Mouse (Mus musculus): ENCODE results near the gene Il1r1. TPM values are rescaled to one million over a fixed set of nuclear protein-coding genes. Genes with fewer than 3 reads are reported as not detected.
"Not testable (repeated sequence)": the region's sequence is repeated elsewhere in the genome, so short reads cannot be mapped to it uniquely, and the experiment has no call there.

The Il1r1 gene
- total and polyA plus RNA-seq, 3 experiments = 0.22 TPM; not detected in 2

GRCm38 (mm10) chr1:40290489-40291255, 65.8 kb downstream of the Il1r1 start:
- peaks cover 7% of the 10 kb centered on the region; the same call in 1 of the 2 replicates for H3K27me3 ChIP-seq (ENCODE audit: insufficient read depth, low read length)
- TF ChIP-seq POLR2AphosphoS5 (IDR thresholded peaks at IDR 0.05; ENCODE audit: insufficient replicate concordance, low read depth, low read length) = no peak
- TF ChIP-seq GATA2 (IDR thresholded peaks at IDR 0.05; ENCODE audit: borderline replicate concordance, low read depth, low read length) = no peak
- TF ChIP-seq GATA1 (IDR thresholded peaks at IDR 0.05; ENCODE audit: borderline replicate concordance, low read length) = no peak
- no peak for TF ChIP-seq TAL1 (conservative IDR thresholded peaks at IDR 0.05; ENCODE audit: low read depth, low read length)
- TF ChIP-seq CTCF (IDR thresholded peaks at IDR 0.05; ENCODE audit: low read depth, low read length) = no peak
- H3K9me3 ChIP-seq (replicated peaks) = no peaks in the 10 kb centered on the region
- no peak overlapping the region for H3K4me3 ChIP-seq (ENCODE audit: low read depth, low read length)
- no peak for DNase-seq (ENCODE audit: low spot score)
- ATAC-seq (ENCODE audit: extremely low read depth, insufficient number of reproducible peaks, low FRiP score, poor library complexity, severe bottlenecking) = no peak
- no peaks in the 10 kb centered on the region for H3K36me3 ChIP-seq (replicated peaks)
- peaks cover 2% of the 10 kb centered on the region; the same call in 1 of the 2 replicates for H3K4me1 ChIP-seq (ENCODE audit: insufficient read depth, low read depth, low read length)

GRCm38 (mm10) chr1:40292231-40292630, 67.4 kb downstream of the Il1r1 start:
- Histone ChIP-seq H3K4me1 (ENCODE audit: insufficient read depth, low read depth, low read length) (peaks cover 2% of the 10 kb centered on the region; the same call in 1 of the 2 replicates), H3K36me3 (replicated peaks) (no peaks in the 10 kb centered on the region), H3K4me3 (ENCODE audit: low read depth, low read length) (no peak overlapping the region), H3K27me3 (ENCODE audit: insufficient read depth, low read length) (peaks cover 7% of the 10 kb centered on the region; the same call in 1 of the 2 replicates), H3K9me3 (replicated peaks) (no peaks in the 10 kb centered on the region)
- DNase-seq (ENCODE audit: low spot score) (no peak), ATAC-seq (ENCODE audit: extremely low read depth, insufficient number of reproducible peaks, low FRiP score, poor library complexity, severe bottlenecking) (no peak)
- TF ChIP-seq CTCF (IDR thresholded peaks at IDR 0.05; ENCODE audit: low read depth, low read length) (no peak), POLR2AphosphoS5 (IDR thresholded peaks at IDR 0.05; ENCODE audit: insufficient replicate concordance, low read depth, low read length) (no peak), GATA2 (IDR thresholded peaks at IDR 0.05; ENCODE audit: borderline replicate concordance, low read depth, low read length) (no peak), TAL1 (conservative IDR thresholded peaks at IDR 0.05; ENCODE audit: low read depth, low read length) (no peak)

- H3K4me3 ChIP-seq (ENCODE audit: low read depth, low read length) = no peak overlapping the region
- no peak for ATAC-seq (ENCODE audit: extremely low read depth, insufficient number of reproducible peaks, low FRiP score, poor library complexity, severe bottlenecking)
- DNase-seq (ENCODE audit: low spot score) = no peak
- H3K9me3 ChIP-seq (replicated peaks) = no peaks in the 10 kb centered on the region
- no peaks in the 10 kb centered on the region for H3K36me3 ChIP-seq (replicated peaks)
- peaks cover 11% of the 10 kb centered on the region; the same call in 1 of the 2 replicates for H3K4me1 ChIP-seq (ENCODE audit: insufficient read depth, low read depth, low read length)
- TF ChIP-seq CTCF (IDR thresholded peaks at IDR 0.05; ENCODE audit: low read depth, low read length) = no peak
- TF ChIP-seq TAL1 (conservative IDR thresholded peaks at IDR 0.05; ENCODE audit: low read depth, low read length) = no peak
- no peak for TF ChIP-seq GATA1 (IDR thresholded peaks at IDR 0.05; ENCODE audit: borderline replicate concordance, low read length)
- TF ChIP-seq POLR2AphosphoS5 (IDR thresholded peaks at IDR 0.05; ENCODE audit: insufficient replicate concordance, low read depth, low read length) = no peak
- no peak for TF ChIP-seq GATA2 (IDR thresholded peaks at IDR 0.05; ENCODE audit: borderline replicate concordance, low read depth, low read length)
- no peaks in the 10 kb centered on the region for H3K27me3 ChIP-seq (ENCODE audit: insufficient read depth, low read length)
These were observed 69.0 kb downstream of the Il1r1 start for GRCm38 (mm10) chr1:40293891-40294290.

GRCm38 (mm10) chr1:40294824-40295223, 69.9 kb downstream of the Il1r1 start:
- Histone ChIP-seq H3K4me3 (ENCODE audit: low read depth, low read length) (no peak overlapping the region), H3K36me3 (replicated peaks) (no peaks in the 10 kb centered on the region), H3K27me3 (ENCODE audit: insufficient read depth, low read length) (no peaks in the 10 kb centered on the region), H3K9me3 (replicated peaks) (no peaks in the 10 kb centered on the region), H3K4me1 (ENCODE audit: insufficient read depth, low read depth, low read length) (peaks cover 14% of the 10 kb centered on the region; the same call in 1 of the 2 replicates)
- no peak for DNase-seq (ENCODE audit: low spot score)
- ATAC-seq (ENCODE audit: extremely low read depth, insufficient number of reproducible peaks, low FRiP score, poor library complexity, severe bottlenecking) = no peak
- no peak for TF ChIP-seq GATA2 (IDR thresholded peaks at IDR 0.05; ENCODE audit: borderline replicate concordance, low read depth, low read length)
- TF ChIP-seq POLR2AphosphoS5 (IDR thresholded peaks at IDR 0.05; ENCODE audit: insufficient replicate concordance, low read depth, low read length) = no peak
- no peak for TF ChIP-seq TAL1 (conservative IDR thresholded peaks at IDR 0.05; ENCODE audit: low read depth, low read length)
- TF ChIP-seq CTCF (IDR thresholded peaks at IDR 0.05; ENCODE audit: low read depth, low read length) = no peak
- no peak for TF ChIP-seq GATA1 (IDR thresholded peaks at IDR 0.05; ENCODE audit: borderline replicate concordance, low read length)

GRCm38 (mm10) chr1:40298053-40298452, 73.2 kb downstream of the Il1r1 start:
- peaks cover 12% of the 10 kb centered on the region for H3K4me1 ChIP-seq (ENCODE audit: insufficient read depth, low read depth, low read length)
- ATAC-seq (ENCODE audit: extremely low read depth, insufficient number of reproducible peaks, low FRiP score, poor library complexity, severe bottlenecking) (no peak), DNase-seq (ENCODE audit: low spot score) (no peak)
- no peaks in the 10 kb centered on the region for H3K27me3 ChIP-seq (ENCODE audit: insufficient read depth, low read length)
- TF ChIP-seq TAL1 (conservative IDR thresholded peaks at IDR 0.05; ENCODE audit: low read depth, low read length) (no peak), GATA2 (IDR thresholded peaks at IDR 0.05; ENCODE audit: borderline replicate concordance, low read depth, low read length) (no peak), CTCF (IDR thresholded peaks at IDR 0.05; ENCODE audit: low read depth, low read length) (no peak), POLR2AphosphoS5 (IDR thresholded peaks at IDR 0.05; ENCODE audit: insufficient replicate concordance, low read depth, low read length) (no peak)
- no peaks in the 10 kb centered on the region for H3K36me3 ChIP-seq (replicated peaks)
- no peaks in the 10 kb centered on the region for H3K9me3 ChIP-seq (replicated peaks)
- H3K4me3 ChIP-seq (ENCODE audit: low read depth, low read length) = no peak overlapping the region

GRCm38 (mm10) chr1:40303179-40303866, 78.4 kb downstream of the Il1r1 start:
- DNase-seq (ENCODE audit: low spot score) = no peak

GRCm38 (mm10) chr1:40304321-40304720, 79.4 kb downstream of the Il1r1 start:
- not testable (repeated sequence) for DNase-seq (ENCODE audit: low spot score); ATAC-seq (ENCODE audit: extremely low read depth, insufficient number of reproducible peaks, low FRiP score, poor library complexity, severe bottlenecking); H3K27me3 ChIP-seq (ENCODE audit: insufficient read depth, low read length); H3K4me3 ChIP-seq (ENCODE audit: low read depth, low read length); H3K9me3 ChIP-seq (replicated peaks); H3K4me1 ChIP-seq (ENCODE audit: insufficient read depth, low read depth, low read length); H3K36me3 ChIP-seq (replicated peaks)

More at GRCm38 (mm10) chr1:40303179-40303866, 78.4 kb downstream of the Il1r1 start:
- no peaks in the 10 kb centered on the region for H3K36me3 ChIP-seq (replicated peaks)
- H3K9me3 ChIP-seq (replicated peaks) = no peaks in the 10 kb centered on the region
- ATAC-seq (ENCODE audit: extremely low read depth, insufficient number of reproducible peaks, low FRiP score, poor library complexity, severe bottlenecking) = no peak
- TF ChIP-seq CTCF (IDR thresholded peaks at IDR 0.05; ENCODE audit: low read depth, low read length) = no peak
- TF ChIP-seq GATA1 (IDR thresholded peaks at IDR 0.05; ENCODE audit: borderline replicate concordance, low read length) = no peak
- no peak for TF ChIP-seq GATA2 (IDR thresholded peaks at IDR 0.05; ENCODE audit: borderline replicate concordance, low read depth, low read length)
- TF ChIP-seq POLR2AphosphoS5 (IDR thresholded peaks at IDR 0.05; ENCODE audit: insufficient replicate concordance, low read depth, low read length) = no peak
- TF ChIP-seq TAL1 (conservative IDR thresholded peaks at IDR 0.05; ENCODE audit: low read depth, low read length) = no peak
- no peaks in the 10 kb centered on the region for H3K27me3 ChIP-seq (ENCODE audit: insufficient read depth, low read length)
- H3K4me1 ChIP-seq (ENCODE audit: insufficient read depth, low read depth, low read length) = peaks cover 12% of the 10 kb centered on the region
- no peak overlapping the region for H3K4me3 ChIP-seq (ENCODE audit: low read depth, low read length)
